Mouse (Mus musculus) liver, embryonic 14.5 days (tissue): ENCODE data around the gene Heatr4.

ENCODE experiments used
- CTCF ChIP-seq: IDR thresholded peaks from 2 replicates; pipeline ENCODE4 v1.5.1; 2016; ENCODE audit warnings: antibody characterized with exemption, low read depth, control low read depth
- EP300 ChIP-seq: IDR thresholded peaks from 2 replicates; pipeline ENCODE4 v1.6.1; 2016; ENCODE audit warnings: antibody characterized with exemption, low read depth

- TF ChIP-seq CTCF (no peak), EP300 (no peak)
Observed at GRCm38 (mm10) chr12:84000418-84000817, 15.8 kb upstream of the Heatr4 start.
